Mouse (Mus musculus): ENCODE measurements around the gene Arsb.

- no peak for TF ChIP-seq CTCF (IDR thresholded peaks at IDR 0.05; ENCODE audit: control insufficient read depth, insufficient read depth, low read length)
- TF ChIP-seq POLR2A (IDR thresholded peaks at IDR 0.05; ENCODE audit: borderline replicate concordance, control insufficient read depth, low read depth, low read length): no peak
These were observed 213.1 kb downstream of the Arsb start for GRCm38 (mm10) chr13:93984521-93984920.
